Comparison of ENCODE assay signal across 8 mouse cellular contexts in the genomic region with DNA sequence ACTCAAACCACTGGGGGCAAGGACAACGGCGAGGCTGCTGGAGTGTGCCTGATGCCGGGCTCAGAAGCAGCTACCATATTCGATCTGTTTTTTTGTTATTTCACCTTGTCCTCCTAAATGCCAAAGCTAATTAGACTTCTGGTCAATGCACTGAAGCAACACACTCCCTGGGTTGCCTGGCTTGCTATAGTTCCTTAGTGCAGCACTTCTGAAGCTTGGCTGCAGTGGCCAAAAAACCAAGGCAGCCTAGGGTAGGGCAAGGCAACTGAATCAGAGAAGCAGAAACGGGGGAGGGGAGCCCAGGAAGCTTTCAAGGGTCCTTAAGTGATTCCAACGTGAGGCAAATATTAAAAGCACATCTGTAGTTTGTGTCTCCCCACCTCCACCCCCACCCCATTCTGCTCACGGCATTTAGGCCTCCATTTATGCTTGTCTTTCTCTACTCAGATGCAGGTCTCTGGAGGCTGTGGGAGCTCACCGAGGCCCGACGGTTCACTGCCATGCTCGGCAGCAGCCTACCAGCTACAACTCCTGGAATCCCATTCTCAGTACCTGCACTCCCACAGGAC. TPM values are rescaled to one million over a fixed set of nuclear protein-coding genes. Genes with fewer than 3 reads are reported as not detected.
DNase-seq lines count a peak whose midpoint lies in the region; ATAC-seq lines count a peak whose summit lies in the region.

No protein-coding gene starts in this region.

- DNase-seq in kidney, postnatal 10 days, result peak; percentile 35
- no peak for DNase-seq in kidney, adult 11 months
- peak; percentile 42 to 53 for DNase-seq in cerebellum, postnatal 14 days
- peak; percentile 62 for DNase-seq in midbrain, embryonic 14.5 days
- DNase-seq in urinary bladder, postnatal 36 days (ENCODE audit: low spot score in 2 of 2), result no peak
- DNase-seq in frontal cortex, postnatal 10 days (ENCODE audit: low spot score in 2 of 2), result no peak
- no peak for DNase-seq in frontal cortex, postnatal 25 days (ENCODE audit: low spot score in 2 of 2)

- H3K9ac ChIP-seq in hindbrain, embryonic 13.5 days, result peak overlapping the region; percentile 91
- peak overlapping the region; percentile 55 for H3K9ac ChIP-seq in midbrain, embryonic 14.5 days (replicated peaks; ENCODE audit: low read length)

- no peaks in the 10 kb centered on the region for H3K9me3 ChIP-seq in hindbrain, embryonic 13.5 days
- no peaks in the 10 kb centered on the region for H3K9me3 ChIP-seq in midbrain, embryonic 14.5 days (ENCODE audit: control insufficient read depth, low read length)

- peaks cover 72% of the 10 kb centered on the region for H3K4me1 ChIP-seq in hindbrain, embryonic 13.5 days (replicated peaks)
- peaks cover 38% of the 10 kb centered on the region for H3K4me1 ChIP-seq in midbrain, embryonic 14.5 days (ENCODE audit: control insufficient read depth, insufficient read depth, low read length)

- 0 out of 2 replicates have a peak, but pooled peaks cover 5% of the 10 kb centered on the region for H3K27me3 ChIP-seq in hindbrain, embryonic 13.5 days
- H3K27me3 ChIP-seq in midbrain, embryonic 14.5 days (ENCODE audit: control insufficient read depth, insufficient read depth, low read length), result no peaks in the 10 kb centered on the region

- no peak for ATAC-seq in hindbrain, embryonic 13.5 days (ENCODE audit: low FRiP score)
- ATAC-seq in midbrain, embryonic 14.5 days (ENCODE audit: low FRiP score, low TSS enrichment), result no peak

- 15% methylated on average over 11 of the region's 11 CpGs for WGBS in hindbrain, embryonic 13.5 days
- 12% methylated on average over 11 of the region's 11 CpGs for WGBS in midbrain, embryonic 14.5 days

- H3K27ac ChIP-seq in hindbrain, embryonic 13.5 days, result peak overlapping the region; percentile 93
- H3K27ac ChIP-seq in midbrain, embryonic 14.5 days (replicated peaks; ENCODE audit: low read depth, low read length), result peak overlapping the region; percentile 86

- peak overlapping the region; percentile 89 for H3K4me3 ChIP-seq in hindbrain, embryonic 13.5 days
- H3K4me3 ChIP-seq in midbrain, embryonic 14.5 days (replicated peaks; ENCODE audit: low read depth, low read length), result peak overlapping the region; percentile 60

- no peaks in the 10 kb centered on the region for H3K36me3 ChIP-seq in hindbrain, embryonic 13.5 days
- no peaks in the 10 kb centered on the region for H3K36me3 ChIP-seq in midbrain, embryonic 14.5 days (ENCODE audit: control insufficient read depth, insufficient read depth, low read length)

- peak overlapping the region; percentile 94 for H3K4me2 ChIP-seq in hindbrain, embryonic 13.5 days
- peak overlapping the region; percentile 88 for H3K4me2 ChIP-seq in midbrain, embryonic 14.5 days (ENCODE audit: low read length)

RNA-seq across cellular contexts. Expression of gene Cry2, which starts 2.1 kb away (rescaled TPM):
- 36.8 and 38.5 TPM in 2 replicates for polyA plus RNA-seq in hindbrain, embryonic 13.5 days (2015; fragmentation: Nextera tagmentation; extraction: Ambion mirVana)
- polyA plus RNA-seq in midbrain, embryonic 14.5 days (2014; fragmentation: Nextera tagmentation; extraction: Ambion mirVana), result 33.3 and 33.9 TPM in 2 replicates

RNA-seq across cellular contexts. Expression of gene Slc35c1, which starts 28.6 kb away (rescaled TPM):
- 10.5 and 12.0 TPM in 2 replicates for polyA plus RNA-seq in hindbrain, embryonic 13.5 days (2015; fragmentation: Nextera tagmentation; extraction: Ambion mirVana)
- 8.6 and 11.9 TPM in 2 replicates for polyA plus RNA-seq in midbrain, embryonic 14.5 days (2014; fragmentation: Nextera tagmentation; extraction: Ambion mirVana)

RNA-seq across cellular contexts. Expression of gene Mapk8ip1, which starts 30.6 kb away (rescaled TPM):
- polyA plus RNA-seq in hindbrain, embryonic 13.5 days (2015; fragmentation: Nextera tagmentation; extraction: Ambion mirVana), result 111 and 112 TPM in 2 replicates
- polyA plus RNA-seq in midbrain, embryonic 14.5 days (2014; fragmentation: Nextera tagmentation; extraction: Ambion mirVana), result 62.4 and 117 TPM in 2 replicates

RNA-seq across cellular contexts. Expression of gene 1700029I15Rik, which starts 49.4 kb away (rescaled TPM):
- 6.3 and 6.9 TPM in 2 replicates for polyA plus RNA-seq in hindbrain, embryonic 13.5 days (2015; fragmentation: Nextera tagmentation; extraction: Ambion mirVana)
- polyA plus RNA-seq in midbrain, embryonic 14.5 days (2014; fragmentation: Nextera tagmentation; extraction: Ambion mirVana), result 3.9 and 5.6 TPM in 2 replicates

RNA-seq across cellular contexts. Expression of gene Large2, which starts 57.0 kb away (rescaled TPM):
- polyA plus RNA-seq in hindbrain, embryonic 13.5 days (2015; fragmentation: Nextera tagmentation; extraction: Ambion mirVana), result 1.6 and 2.4 TPM in 2 replicates
- 1.5 and 1.6 TPM in 2 replicates for polyA plus RNA-seq in midbrain, embryonic 14.5 days (2014; fragmentation: Nextera tagmentation; extraction: Ambion mirVana)

Comparison
In these comparisons a context has a peak if more than half of its experiments do, and no peak if none do; other contexts are left out.
1. DNase-seq: peak in kidney, postnatal 10 days (single experiment), cerebellum, postnatal 14 days (2 of 2) and midbrain, embryonic 14.5 days (single experiment); none in kidney, adult 11 months (single experiment), urinary bladder, postnatal 36 days (0 of 2), frontal cortex, postnatal 10 days (0 of 2) and frontal cortex, postnatal 25 days (0 of 2).